Mouse (Mus musculus): ENCODE data around the gene Dapk3. TPM values are rescaled to one million over a fixed set of nuclear protein-coding genes. Genes with fewer than 3 reads are reported as not detected.

The Dapk3 gene
- polyA plus RNA-seq, 1 experiment from 2014 or later = 67.7 TPM

GRCm38 (mm10) chr10:81232580-81233225, 49.9 kb downstream of the Dapk3 start, which contains the start of gene Zfr2:
TSS of gene Zfr2 (plus strand) at chr10:81233155.
- peak; percentile 87 for ATAC-seq (ENCODE audit: insufficient number of reproducible peaks, low FRiP score, low TSS enrichment, low read depth)
- H3K4me2 ChIP-seq (replicated peaks) = peak within 1 kb of the TSS; percentile 59
- H3K27ac ChIP-seq (replicated peaks) = 0 out of 2 replicates have a peak within 1 kb of the TSS, but pooled peaks have one; percentile 41
- H3K9me3 ChIP-seq (replicated peaks) = no peaks in the 10 kb centered on the region
- no peaks in the 10 kb centered on the region for H3K36me3 ChIP-seq
- H3K4me3 ChIP-seq (replicated peaks) = peak within 1 kb of the TSS; percentile 78
- WGBS = 8% methylated on average over 29 of the region's 29 CpGs
- H3K9ac ChIP-seq = peak within 1 kb of the TSS; percentile 77
- peaks cover 35% of the 10 kb centered on the region for H3K27me3 ChIP-seq
- H3K4me1 ChIP-seq = peaks cover 40% of the 10 kb centered on the region

GRCm38 (mm10) chr10:81233226-81233585, 50.4 kb downstream of the Dapk3 start:
- Histone ChIP-seq H3K4me2 (replicated peaks) (peak overlapping the region; percentile 59), H3K9me3 (replicated peaks) (no peaks in the 10 kb centered on the region), H3K36me3 (no peaks in the 10 kb centered on the region), H3K4me3 (replicated peaks) (peak overlapping the region; percentile 78), H3K27ac (replicated peaks) (0 out of 2 replicates have a peak overlapping the region, but pooled peaks have one; percentile 41), H3K9ac (peak overlapping the region; percentile 77), H3K27me3 (peaks cover 35% of the 10 kb centered on the region), H3K4me1 (peaks cover 42% of the 10 kb centered on the region)
- under 1% methylated on average over 28 of the region's 28 CpGs for WGBS
- peak; percentile 71; the same call in 1 of the 2 replicates for ATAC-seq (ENCODE audit: insufficient number of reproducible peaks, low FRiP score, low TSS enrichment, low read depth)

GRCm38 (mm10) chr10:81234206-81234605, 51.4 kb downstream of the Dapk3 start:
- Histone ChIP-seq H3K4me3 (replicated peaks) (no peak overlapping the region), H3K4me2 (replicated peaks) (no peak overlapping the region), H3K9ac (no peak overlapping the region), H3K36me3 (no peaks in the 10 kb centered on the region), H3K27ac (replicated peaks) (no peak overlapping the region), H3K27me3 (peaks cover 35% of the 10 kb centered on the region), H3K4me1 (peaks cover 42% of the 10 kb centered on the region), H3K9me3 (replicated peaks) (no peaks in the 10 kb centered on the region)
- WGBS = 80% methylated on average over 6 of the region's 6 CpGs
- no peak for ATAC-seq (ENCODE audit: insufficient number of reproducible peaks, low FRiP score, low TSS enrichment, low read depth)

DNA sequence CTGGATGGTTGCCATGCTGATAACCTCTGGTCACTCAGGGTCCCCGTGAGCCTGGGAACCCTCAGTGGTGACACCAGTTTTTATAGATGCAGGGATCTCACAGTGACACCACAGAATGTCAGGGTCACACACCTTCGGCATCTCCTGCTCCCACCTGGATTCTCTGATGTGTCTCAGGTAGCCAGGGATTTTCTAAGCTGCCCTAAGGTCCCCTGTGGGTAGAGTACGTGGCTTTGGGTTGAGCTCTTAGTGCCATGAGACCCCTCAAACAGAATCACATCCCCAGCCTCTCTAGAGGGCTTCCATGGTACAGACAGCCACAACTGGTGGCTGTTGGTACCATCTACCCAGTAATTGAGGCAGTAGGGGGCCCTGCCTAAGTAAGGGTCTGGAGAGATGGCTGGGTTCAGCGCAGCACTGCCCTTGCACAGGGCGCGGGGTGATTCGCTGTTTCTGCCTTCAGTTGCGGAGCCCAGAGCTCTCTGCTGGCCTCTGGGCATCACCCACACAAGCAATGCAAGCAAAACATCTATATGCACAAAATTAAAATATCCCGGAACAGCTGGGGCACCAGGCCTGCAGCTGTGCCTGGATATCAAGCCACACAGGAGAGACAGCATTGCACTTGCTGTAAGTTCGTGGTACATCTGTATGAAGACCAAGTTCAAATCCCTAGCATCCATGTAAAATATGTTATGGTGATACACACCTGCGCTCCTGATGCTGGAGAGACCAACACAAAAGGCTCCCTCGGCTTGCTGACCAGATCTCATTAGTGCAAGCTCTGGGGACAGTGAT, 53.9 kb downstream of the Dapk3 start:
- no peak for ATAC-seq (ENCODE audit: insufficient number of reproducible peaks, low FRiP score, low TSS enrichment, low read depth)
- no peak overlapping the region for H3K4me2 ChIP-seq (replicated peaks)
- no peaks in the 10 kb centered on the region for H3K36me3 ChIP-seq
- H3K27me3 ChIP-seq = peaks cover 34% of the 10 kb centered on the region
- H3K9ac ChIP-seq = no peak overlapping the region
- H3K9me3 ChIP-seq (replicated peaks) = no peaks in the 10 kb centered on the region
- peaks cover 41% of the 10 kb centered on the region for H3K4me1 ChIP-seq
- WGBS = 78% methylated on average over 12 of the region's 12 CpGs
- H3K4me3 ChIP-seq (replicated peaks) = no peak overlapping the region
- H3K27ac ChIP-seq (replicated peaks) = no peak overlapping the region

- Histone ChIP-seq H3K4me3 (replicated peaks) (no peak overlapping the region), H3K27me3 (peaks cover 38% of the 10 kb centered on the region)
- no peak for ATAC-seq (ENCODE audit: insufficient number of reproducible peaks, low FRiP score, low TSS enrichment, low read depth)
Measured at GRCm38 (mm10) chr10:81238618-81239017, 55.8 kb downstream of the Dapk3 start.

GRCm38 (mm10) chr10:81240876-81241275, 58.1 kb downstream of the Dapk3 start:
- Histone ChIP-seq H3K4me1 (peaks cover 24% of the 10 kb centered on the region), H3K9ac (no peak overlapping the region), H3K36me3 (no peaks in the 10 kb centered on the region), H3K27me3 (peaks cover 44% of the 10 kb centered on the region), H3K4me2 (replicated peaks) (no peak overlapping the region), H3K9me3 (replicated peaks) (no peaks in the 10 kb centered on the region), H3K4me3 (replicated peaks) (no peak overlapping the region), H3K27ac (replicated peaks) (no peak overlapping the region)
- no peak for ATAC-seq (ENCODE audit: insufficient number of reproducible peaks, low FRiP score, low TSS enrichment, low read depth)
- 23% methylated on average over 13 of the region's 13 CpGs for WGBS

More at GRCm38 (mm10) chr10:81238618-81239017, 55.8 kb downstream of the Dapk3 start:
- Histone ChIP-seq H3K36me3 (no peaks in the 10 kb centered on the region), H3K9ac (no peak overlapping the region), H3K4me2 (replicated peaks) (no peak overlapping the region), H3K4me1 (peaks cover 33% of the 10 kb centered on the region), H3K27ac (replicated peaks) (no peak overlapping the region), H3K9me3 (replicated peaks) (no peaks in the 10 kb centered on the region)
- 87% methylated on average over 2 of the region's 2 CpGs for WGBS

DNA sequence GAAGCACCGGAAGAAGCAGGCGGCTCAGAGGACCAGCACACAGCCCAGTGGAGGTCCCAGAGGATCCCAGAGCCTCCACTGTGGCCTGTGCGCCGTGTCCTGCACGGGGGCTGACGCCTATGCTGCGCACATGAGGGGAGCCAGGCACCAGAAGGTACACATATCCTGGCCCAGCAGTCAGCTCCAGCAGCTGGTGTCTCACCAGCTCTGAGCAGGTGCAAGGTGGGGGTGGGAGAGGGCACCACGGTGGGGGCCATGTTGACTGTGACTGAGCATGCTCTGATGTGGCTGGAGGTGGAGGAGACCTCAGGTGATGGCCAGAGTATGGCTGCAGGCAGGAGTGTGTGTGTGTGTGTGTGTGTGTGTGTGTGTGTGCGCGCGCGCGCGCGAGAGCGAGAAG, 59.2 kb downstream of the Dapk3 start:
- Histone ChIP-seq H3K4me1 (peaks cover 20% of the 10 kb centered on the region), H3K4me3 (replicated peaks) (no peak overlapping the region), H3K4me2 (replicated peaks) (no peak overlapping the region), H3K36me3 (no peaks in the 10 kb centered on the region), H3K9me3 (replicated peaks) (no peaks in the 10 kb centered on the region), H3K27ac (replicated peaks) (no peak overlapping the region), H3K27me3 (peaks cover 44% of the 10 kb centered on the region), H3K9ac (no peak overlapping the region)
- no peak for ATAC-seq (ENCODE audit: insufficient number of reproducible peaks, low FRiP score, low TSS enrichment, low read depth)
- WGBS = 88% methylated on average over 16 of the region's 16 CpGs

Other genes with a start within 250 kb of the Dapk3 start
- 11.2 and 12.3 TPM in 2 replicates for gene Gng7, start 168.1 kb upstream of the Dapk3 start, polyA plus RNA-seq (2015; fragmentation: Nextera tagmentation; extraction: Ambion mirVana)
- 1.4 and 1.9 TPM in 2 replicates for gene Diras1, start 157.3 kb upstream of the Dapk3 start, polyA plus RNA-seq (2015; fragmentation: Nextera tagmentation; extraction: Ambion mirVana)
- 21.7 and 22.7 TPM in 2 replicates for gene Slc39a3, start 145.6 kb upstream of the Dapk3 start, polyA plus RNA-seq (2015; fragmentation: Nextera tagmentation; extraction: Ambion mirVana)
- gene Sgta, start 122.8 kb upstream of the Dapk3 start, polyA plus RNA-seq (2015; fragmentation: Nextera tagmentation; extraction: Ambion mirVana) = 199 and 216 TPM in 2 replicates
- 81.3 and 87.7 TPM in 2 replicates for gene Thop1, start 113.0 kb upstream of the Dapk3 start, polyA plus RNA-seq (2015; fragmentation: Nextera tagmentation; extraction: Ambion mirVana)
- 0.89 and 0.92 TPM in 2 replicates for gene Creb3l3, start 84.1 kb upstream of the Dapk3 start, polyA plus RNA-seq (2015; fragmentation: Nextera tagmentation; extraction: Ambion mirVana)
- 189 and 197 TPM in 2 replicates for gene Map2k2, start 77.1 kb upstream of the Dapk3 start, polyA plus RNA-seq (2015; fragmentation: Nextera tagmentation; extraction: Ambion mirVana)
- gene Zbtb7a, start 47.8 kb upstream of the Dapk3 start, polyA plus RNA-seq (2015; fragmentation: Nextera tagmentation; extraction: Ambion mirVana) = 57.6 and 59.4 TPM in 2 replicates
- gene Pias4, start 15.1 kb upstream of the Dapk3 start, polyA plus RNA-seq (2015; fragmentation: Nextera tagmentation; extraction: Ambion mirVana) = 52.0 and 52.7 TPM in 2 replicates
- 654 and 688 TPM in 2 replicates for gene Eef2, start 6.4 kb upstream of the Dapk3 start, polyA plus RNA-seq (2015; fragmentation: Nextera tagmentation; extraction: Ambion mirVana)
- 0.13 and 0.21 TPM in 2 replicates for gene 4930442H23Rik, start 844 bp downstream of the Dapk3 start, polyA plus RNA-seq (2015; fragmentation: Nextera tagmentation; extraction: Ambion mirVana)
- 0.36 and 0.54 TPM in 2 replicates for gene Nmrk2, start 19.0 kb downstream of the Dapk3 start, polyA plus RNA-seq (2015; fragmentation: Nextera tagmentation; extraction: Ambion mirVana)
- gene Atcay, start 47.8 kb downstream of the Dapk3 start, polyA plus RNA-seq (2015; fragmentation: Nextera tagmentation; extraction: Ambion mirVana) = 0.47 and 0.69 TPM in 2 replicates
- gene Zfr2, start 50.1 kb downstream of the Dapk3 start, polyA plus RNA-seq (2015; fragmentation: Nextera tagmentation; extraction: Ambion mirVana) = 13.7 and 16.0 TPM in 2 replicates
- 7.1 and 9.1 TPM in 2 replicates for gene Matk, start 69.9 kb downstream of the Dapk3 start, polyA plus RNA-seq (2015; fragmentation: Nextera tagmentation; extraction: Ambion mirVana)
- 199 and 203 TPM in 2 replicates for gene Mrpl54, start 83.9 kb downstream of the Dapk3 start, polyA plus RNA-seq (2015; fragmentation: Nextera tagmentation; extraction: Ambion mirVana)
- gene Apba3, start 84.0 kb downstream of the Dapk3 start, polyA plus RNA-seq (2015; fragmentation: Nextera tagmentation; extraction: Ambion mirVana) = 70.9 and 77.4 TPM in 2 replicates
- gene Tjp3, start 108.6 kb downstream of the Dapk3 start, polyA plus RNA-seq (2015; fragmentation: Nextera tagmentation; extraction: Ambion mirVana) = 15.1 and 22.6 TPM in 2 replicates
- 51.1 and 53.8 TPM in 2 replicates for gene Pip5k1c, start 110.0 kb downstream of the Dapk3 start, polyA plus RNA-seq (2015; fragmentation: Nextera tagmentation; extraction: Ambion mirVana)
- gene Cactin, start 138.1 kb downstream of the Dapk3 start, polyA plus RNA-seq (2015; fragmentation: Nextera tagmentation; extraction: Ambion mirVana) = 41.4 and 44.0 TPM in 2 replicates
- 13.2 and 14.2 TPM in 2 replicates for gene Tbxa2r, start 145.7 kb downstream of the Dapk3 start, polyA plus RNA-seq (2015; fragmentation: Nextera tagmentation; extraction: Ambion mirVana)
- 0.29 and 0.35 TPM in 2 replicates for gene Gipc3, start 160.3 kb downstream of the Dapk3 start, polyA plus RNA-seq (2015; fragmentation: Nextera tagmentation; extraction: Ambion mirVana)
- gene Hmg20b, start 167.5 kb downstream of the Dapk3 start, polyA plus RNA-seq (2015; fragmentation: Nextera tagmentation; extraction: Ambion mirVana) = 94.7 and 96.1 TPM in 2 replicates
- 15.8 and 16.2 TPM in 2 replicates for gene Mfsd12, start 174.5 kb downstream of the Dapk3 start, polyA plus RNA-seq (2015; fragmentation: Nextera tagmentation; extraction: Ambion mirVana)
- 0.73 and 1.3 TPM in 2 replicates for gene 4930404N11Rik, start 182.8 kb downstream of the Dapk3 start, polyA plus RNA-seq (2015; fragmentation: Nextera tagmentation; extraction: Ambion mirVana)
- 98.8 and 102 TPM in 2 replicates for gene Fzr1, start 195.5 kb downstream of the Dapk3 start, polyA plus RNA-seq (2015; fragmentation: Nextera tagmentation; extraction: Ambion mirVana)
- 83.1 and 85.2 TPM in 2 replicates for gene Dohh, start 201.4 kb downstream of the Dapk3 start, polyA plus RNA-seq (2015; fragmentation: Nextera tagmentation; extraction: Ambion mirVana)
- gene Gm48551, start 201.5 kb downstream of the Dapk3 start, polyA plus RNA-seq (2015; fragmentation: Nextera tagmentation; extraction: Ambion mirVana) = 3.1 and 3.2 TPM in 2 replicates
- gene Gm48552, start 206.0 kb downstream of the Dapk3 start, polyA plus RNA-seq (2015; fragmentation: Nextera tagmentation; extraction: Ambion mirVana) = 1.6 and 2.9 TPM in 2 replicates
- gene Smim24, start 210.0 kb downstream of the Dapk3 start, polyA plus RNA-seq (2015; fragmentation: Nextera tagmentation; extraction: Ambion mirVana) = 5.0 and 8.3 TPM in 2 replicates

Measured in embryonic facial prominence, embryonic 15.5 days (tissue).